Mouse (Mus musculus): Measurements from ENCODE around the gene Nxf1. TPM values are rescaled to one million over a fixed set of nuclear protein-coding genes. Genes with fewer than 3 reads are reported as not detected.
"Not testable (repeated sequence)": the region's sequence is repeated elsewhere in the genome, so short reads cannot be mapped to it uniquely, and the experiment has no call there.

Nxf1 gene
- polyA plus RNA-seq, 1 experiment from 2014 or later = 127 TPM

- 64% methylated on average over 10 of the region's 10 CpGs for whole genome bisulfite sequencing
- no peak for ATAC-seq (ENCODE audit: low FRiP score)
- no peak overlapping the region for H3K4me2 ChIP-seq
- no peak overlapping the region for H3K4me3 ChIP-seq (replicated peaks)
- no peaks in the 10 kb centered on the region for H3K9me3 ChIP-seq (replicated peaks)
- no peak overlapping the region for H3K9ac ChIP-seq (replicated peaks)
- peaks cover 38% of the 10 kb centered on the region for H3K4me1 ChIP-seq
- H3K27me3 ChIP-seq (replicated peaks) = no peaks in the 10 kb centered on the region
- peaks cover 9% of the 10 kb centered on the region for H3K36me3 ChIP-seq
- H3K27ac ChIP-seq (replicated peaks) = no peak overlapping the region
These were observed 40.8 kb upstream of the Nxf1 start for GRCm38 (mm10) chr19:8715868-8716766.

GRCm38 (mm10) chr19:8716767-8717475 lies 40.0 kb upstream of the Nxf1 start:
- Histone ChIP-seq H3K9me3 (replicated peaks) (no peaks in the 10 kb centered on the region), H3K4me3 (replicated peaks) (no peak overlapping the region), H3K9ac (replicated peaks) (no peak overlapping the region), H3K27me3 (replicated peaks) (no peaks in the 10 kb centered on the region), H3K27ac (replicated peaks) (no peak overlapping the region), H3K36me3 (peaks cover 4% of the 10 kb centered on the region), H3K4me2 (no peak overlapping the region), H3K4me1 (peaks cover 40% of the 10 kb centered on the region)
- ATAC-seq (ENCODE audit: low FRiP score) = no peak
- WGBS = 69% methylated on average over 9 of the region's 10 CpGs

GRCm38 (mm10) chr19:8718357-8718756 lies 38.5 kb upstream of the Nxf1 start:
- ATAC-seq (ENCODE audit: low FRiP score) = no peak

GRCm38 (mm10) chr19:8719037-8719436 lies 37.8 kb upstream of the Nxf1 start:
- not testable (repeated sequence) for ATAC-seq (ENCODE audit: low FRiP score); H3K27me3 ChIP-seq (replicated peaks)

More at GRCm38 (mm10) chr19:8718357-8718756, 38.5 kb upstream of the Nxf1 start:
- peaks cover 34% of the 10 kb centered on the region for H3K4me1 ChIP-seq
- no peak overlapping the region for H3K4me3 ChIP-seq (replicated peaks)
- 73% methylated on average over 3 of the region's 3 CpGs for WGBS
- H3K27me3 ChIP-seq (replicated peaks) = no peaks in the 10 kb centered on the region
- H3K27ac ChIP-seq (replicated peaks) = no peak overlapping the region
- no peak overlapping the region for H3K4me2 ChIP-seq
- H3K9me3 ChIP-seq (replicated peaks) = no peaks in the 10 kb centered on the region
- no peak overlapping the region for H3K9ac ChIP-seq (replicated peaks)
- no peaks in the 10 kb centered on the region for H3K36me3 ChIP-seq

GRCm38 (mm10) chr19:8721378-8721777 lies 35.5 kb upstream of the Nxf1 start:
- H3K9ac ChIP-seq (replicated peaks) = no peak overlapping the region

More at GRCm38 (mm10) chr19:8719037-8719436, 37.8 kb upstream of the Nxf1 start:
- H3K9me3 ChIP-seq (replicated peaks); H3K27ac ChIP-seq (replicated peaks); H3K9ac ChIP-seq (replicated peaks); H3K36me3 ChIP-seq; H3K4me3 ChIP-seq (replicated peaks); H3K4me2 ChIP-seq: not testable (repeated sequence)
- H3K4me1 ChIP-seq = peaks cover 30% of the 10 kb centered on the region

GRCm38 (mm10) chr19:8722021-8722420 lies 34.9 kb upstream of the Nxf1 start:
- H3K27me3 ChIP-seq (replicated peaks) = no peaks in the 10 kb centered on the region
- H3K9me3 ChIP-seq (replicated peaks) = no peaks in the 10 kb centered on the region
- peak overlapping the region; percentile 89 for H3K9ac ChIP-seq (replicated peaks)
- H3K4me1 ChIP-seq = peaks cover 39% of the 10 kb centered on the region
- 55% methylated on average over 4 of the region's 4 CpGs for WGBS
- no peak; the same call in 1 of the 2 replicates for ATAC-seq (ENCODE audit: low FRiP score)
- H3K4me3 ChIP-seq (replicated peaks) = peak overlapping the region; percentile 70
- H3K36me3 ChIP-seq = peaks cover 25% of the 10 kb centered on the region
- peak overlapping the region; percentile 67 for H3K4me2 ChIP-seq
- H3K27ac ChIP-seq (replicated peaks) = peak overlapping the region; percentile 96

More at GRCm38 (mm10) chr19:8721378-8721777, 35.5 kb upstream of the Nxf1 start:
- no peaks in the 10 kb centered on the region for H3K27me3 ChIP-seq (replicated peaks)
- peaks cover 19% of the 10 kb centered on the region for H3K36me3 ChIP-seq
- 89% methylated on average over 1 of the region's 1 CpGs for WGBS
- peak overlapping the region; percentile 67 for H3K4me2 ChIP-seq
- H3K9me3 ChIP-seq (replicated peaks) = no peaks in the 10 kb centered on the region
- H3K4me3 ChIP-seq (replicated peaks) = peak overlapping the region; percentile 70
- ATAC-seq (ENCODE audit: low FRiP score) = no peak
- H3K27ac ChIP-seq (replicated peaks) = no peak overlapping the region
- H3K4me1 ChIP-seq = peaks cover 39% of the 10 kb centered on the region

- Histone ChIP-seq H3K9me3 (replicated peaks) (no peaks in the 10 kb centered on the region), H3K9ac (replicated peaks) (peak overlapping the region; percentile 89), H3K4me1 (peaks cover 39% of the 10 kb centered on the region), H3K4me3 (replicated peaks) (peak overlapping the region; percentile 70), H3K4me2 (peak overlapping the region; percentile 67), H3K36me3 (peaks cover 26% of the 10 kb centered on the region), H3K27ac (replicated peaks) (peak overlapping the region; percentile 96), H3K27me3 (replicated peaks) (no peaks in the 10 kb centered on the region)
- peak; percentile 19 for ATAC-seq (ENCODE audit: low FRiP score)
- under 1% methylated on average over 5 of the region's 5 CpGs for WGBS
These were observed 34.3 kb upstream of the Nxf1 start for GRCm38 (mm10) chr19:8722559-8722906.

GRCm38 (mm10) chr19:8722907-8723573 lies 33.8 kb upstream of the Nxf1 start, which contains the start of gene Slc3a2:
Gene Slc3a2, minus strand, starts transcription at chr19:8723369.
- Histone ChIP-seq H3K9me3 (replicated peaks) (no peaks in the 10 kb centered on the region), H3K27me3 (replicated peaks) (no peaks in the 10 kb centered on the region), H3K36me3 (peaks cover 26% of the 10 kb centered on the region), H3K4me3 (replicated peaks) (peak within 1 kb of the TSS; percentile 70), H3K4me2 (peak within 1 kb of the TSS; percentile 67), H3K4me1 (peaks cover 39% of the 10 kb centered on the region), H3K27ac (replicated peaks) (peak within 1 kb of the TSS; percentile 96), H3K9ac (replicated peaks) (peak within 1 kb of the TSS; percentile 89)
- WGBS = under 1% methylated on average over 50 of the region's 50 CpGs
- ATAC-seq (ENCODE audit: low FRiP score) = peak; percentile 97

GRCm38 (mm10) chr19:8723574-8724346 lies 33.1 kb upstream of the Nxf1 start:
- peak overlapping the region; percentile 96 for H3K27ac ChIP-seq (replicated peaks)
- WGBS = under 1% methylated on average over 20 of the region's 20 CpGs
- H3K27me3 ChIP-seq (replicated peaks) = no peaks in the 10 kb centered on the region
- H3K36me3 ChIP-seq = peaks cover 26% of the 10 kb centered on the region
- peak overlapping the region; percentile 70 for H3K4me3 ChIP-seq (replicated peaks)
- peak overlapping the region; percentile 84 for H3K9ac ChIP-seq (replicated peaks)
- peaks cover 38% of the 10 kb centered on the region for H3K4me1 ChIP-seq
- 0 out of 2 replicates have a peak, but pooled peaks have one; percentile 12 for ATAC-seq (ENCODE audit: low FRiP score)
- peak overlapping the region; percentile 67 for H3K4me2 ChIP-seq
- no peaks in the 10 kb centered on the region for H3K9me3 ChIP-seq (replicated peaks)

GRCm38 (mm10) chr19:8724392-8724791 lies 32.5 kb upstream of the Nxf1 start:
- 0% methylated on average over 2 of the region's 2 CpGs for WGBS
- no peak for ATAC-seq (ENCODE audit: low FRiP score)
- no peaks in the 10 kb centered on the region for H3K9me3 ChIP-seq (replicated peaks)
- peaks cover 37% of the 10 kb centered on the region for H3K4me1 ChIP-seq
- no peaks in the 10 kb centered on the region for H3K27me3 ChIP-seq (replicated peaks)
- H3K9ac ChIP-seq (replicated peaks) = peak overlapping the region; percentile 84
- peak overlapping the region; percentile 67 for H3K4me2 ChIP-seq
- H3K4me3 ChIP-seq (replicated peaks) = peak overlapping the region; percentile 70
- H3K27ac ChIP-seq (replicated peaks) = peak overlapping the region; percentile 96
- peaks cover 26% of the 10 kb centered on the region for H3K36me3 ChIP-seq
